Mouse (Mus musculus) lung, adult 2 months (tissue): ENCODE data around the gene Akr1b3.

Experiments used
- CTCF ChIP-seq: fragments of 200-500 bp; IDR thresholded peaks from 2 replicates; pipeline ENCODE4 v1.5.1; 2011; ENCODE audit warnings: mild to moderate bottlenecking, low read length, control low read depth; ENCODE audit not compliant: insufficient read depth
- POLR2A ChIP-seq: fragments of 200-500 bp; IDR thresholded peaks from 2 replicates; pipeline ENCODE4 v1.6.1; 2011; ENCODE audit warnings: low read depth, mild to moderate bottlenecking, control low read depth, low read length, borderline replicate concordance; ENCODE audit errors: extremely low read depth

DNA sequence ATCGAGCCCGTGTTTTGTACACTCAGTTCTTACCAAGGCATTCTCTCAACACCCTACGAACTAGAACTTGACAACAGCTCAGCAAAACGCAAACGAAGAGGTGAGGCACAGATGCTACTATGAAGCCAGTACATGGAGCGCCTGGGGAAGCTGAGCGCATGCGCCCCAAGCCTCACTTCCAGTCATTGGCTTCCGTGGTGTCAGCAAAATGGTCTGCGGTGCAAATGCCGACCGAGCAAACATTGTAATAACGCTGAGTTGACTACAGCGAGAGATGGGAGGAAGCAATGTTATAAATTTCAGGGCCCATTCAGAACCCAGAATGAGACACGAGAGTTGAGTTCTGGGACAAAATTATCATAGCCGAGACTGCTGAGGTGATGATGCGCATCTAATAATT lies 27.2 kb downstream of the Akr1b3 start:
- TF ChIP-seq CTCF (no peak), POLR2A (no peak)
